Mouse (Mus musculus) thymus, postnatal 14 days (tissue): ENCODE results near the gene Tmem63a.
"Not testable (repeated sequence)": the region's sequence is repeated elsewhere in the genome, so short reads cannot be mapped to it uniquely, and the experiment has no call there.

ENCODE experiments used
- DNase-seq: peaks from one replicate; pipeline ENCODE4 v3.0.0; 2021

The Tmem63a gene

DNA sequence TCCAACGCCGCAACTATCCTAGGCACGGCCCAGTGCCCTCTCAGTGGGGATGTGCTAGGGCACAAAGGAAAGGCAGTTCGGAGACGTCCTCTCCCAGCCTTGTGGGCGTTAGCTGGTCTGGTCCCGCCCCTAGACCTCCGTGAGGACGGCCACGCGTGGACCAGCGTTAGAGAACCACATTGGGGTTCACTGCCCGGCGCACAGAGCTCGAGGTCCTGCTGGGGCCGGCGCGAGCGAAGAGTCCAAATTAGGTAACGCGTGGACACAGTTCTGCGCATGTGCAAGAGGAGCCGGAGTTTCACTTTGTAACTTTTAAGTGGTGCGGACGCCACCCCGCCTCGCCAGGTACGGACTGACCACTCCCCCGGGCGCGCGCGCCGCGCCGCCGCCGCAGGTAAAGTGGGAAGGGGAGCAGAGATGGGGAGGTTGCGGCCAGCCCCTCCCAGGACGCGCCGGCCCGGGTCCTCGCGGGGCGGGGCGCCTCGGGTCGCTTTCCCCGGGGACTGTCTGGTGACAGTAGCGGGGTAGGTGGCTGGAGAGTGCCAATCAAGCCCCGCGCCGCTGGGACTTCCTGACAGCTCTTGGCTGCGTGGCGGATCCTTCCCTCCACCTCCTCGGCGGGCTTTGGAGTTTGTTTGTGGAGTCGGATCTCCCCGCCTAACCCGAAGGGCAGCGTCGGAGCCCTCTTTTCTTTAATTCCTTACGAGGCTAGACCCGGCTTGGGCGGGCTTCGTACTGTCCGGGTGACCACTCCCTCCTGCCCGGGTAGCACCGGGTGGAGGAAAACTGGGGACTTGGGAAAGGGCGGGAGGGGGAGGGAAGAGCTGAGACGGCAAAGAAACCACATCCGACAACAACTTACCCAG, at the start of gene Tmem63a:
TSS of gene Tmem63a (plus strand) at position 179 of the 866 bp plus-strand sequence.
- DNase-seq, result peak; percentile 77

DNA sequence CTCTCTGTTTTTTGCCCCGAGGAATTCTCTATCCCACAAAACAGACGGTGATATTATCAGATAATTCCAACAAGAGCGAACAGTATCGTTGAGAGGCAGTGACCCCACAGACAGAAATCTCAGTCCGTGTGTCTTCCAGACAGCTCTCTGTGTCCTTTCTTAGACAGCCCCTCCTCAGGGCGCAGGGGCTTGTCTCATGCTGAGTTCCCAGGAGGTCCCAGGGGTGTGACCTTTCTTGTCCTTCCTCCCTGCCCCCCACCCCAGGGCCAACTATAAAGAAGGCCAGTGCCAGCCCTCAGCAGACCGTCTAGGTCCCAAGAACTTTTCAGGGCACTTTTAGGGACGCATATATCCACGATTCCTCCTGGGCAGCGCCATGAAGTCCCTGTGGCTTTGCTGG, 49.3 kb upstream of the Tmem63a start, which contains the start of gene Lefty2:
TSS of gene Lefty2 (plus strand) at position 301 of the 400 bp plus-strand sequence.
- DNase-seq, result no peak

DNA sequence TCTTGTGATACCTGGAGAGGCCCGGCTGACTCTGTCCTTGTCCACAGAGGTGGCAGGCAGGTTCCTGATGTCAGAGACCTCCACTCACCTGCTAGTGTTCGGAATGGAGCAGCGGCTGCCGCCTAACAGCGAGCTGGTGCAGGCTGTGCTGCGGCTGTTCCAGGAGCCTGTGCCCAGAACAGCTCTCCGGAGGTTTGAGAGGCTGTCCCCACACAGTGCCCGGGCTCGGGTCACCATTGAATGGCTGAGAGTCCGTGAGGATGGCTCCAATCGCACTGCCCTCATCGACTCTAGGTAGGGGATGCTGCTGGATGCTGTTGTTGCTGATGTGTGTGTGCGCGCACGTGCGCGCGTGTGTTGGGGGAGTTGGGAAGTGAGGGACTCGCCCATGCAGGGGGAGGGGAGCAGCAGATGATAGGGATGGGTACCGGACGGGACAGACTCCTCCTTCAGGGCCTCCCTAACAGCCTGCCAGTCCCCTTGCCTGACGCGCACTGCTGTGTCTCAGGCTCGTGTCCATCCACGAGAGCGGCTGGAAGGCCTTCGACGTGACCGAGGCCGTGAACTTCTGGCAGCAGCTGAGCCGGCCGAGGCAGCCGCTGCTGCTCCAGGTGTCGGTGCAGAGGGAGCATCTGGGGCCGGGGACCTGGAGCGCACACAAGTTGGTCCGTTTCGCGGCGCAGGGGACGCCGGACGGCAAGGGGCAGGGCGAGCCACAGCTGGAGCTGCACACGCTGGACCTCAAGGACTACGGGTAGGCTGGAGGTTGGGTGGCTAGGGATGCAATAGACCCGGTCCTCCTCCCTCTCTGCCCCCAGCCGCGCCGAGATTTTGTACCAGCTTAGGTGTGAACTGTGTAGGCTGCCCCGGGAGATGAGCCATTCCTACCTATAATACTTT, 47.8 kb upstream of the Tmem63a start:
- DNase-seq, result not testable (repeated sequence)

DNA sequence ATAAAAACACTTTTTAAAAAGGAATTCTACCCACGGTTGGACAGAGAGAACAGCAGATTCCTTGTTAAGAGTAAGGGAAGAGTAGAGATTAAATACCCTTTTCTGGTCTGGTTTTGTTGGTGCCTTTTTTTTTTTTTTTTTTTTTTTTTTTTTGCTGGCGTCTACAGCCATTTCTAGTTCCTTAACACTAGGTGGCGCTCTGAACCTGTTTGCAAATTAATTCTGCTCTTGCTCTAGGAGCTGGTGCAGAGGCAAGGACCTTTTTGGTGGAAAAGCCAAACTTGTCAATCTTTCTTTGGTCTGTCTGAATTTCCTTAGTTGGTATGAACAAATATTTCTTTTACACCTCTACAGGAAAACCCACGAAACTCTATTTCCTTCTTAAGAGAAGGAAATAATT, 41.0 kb upstream of the Tmem63a start:
- peak; percentile 52 for DNase-seq

DNA sequence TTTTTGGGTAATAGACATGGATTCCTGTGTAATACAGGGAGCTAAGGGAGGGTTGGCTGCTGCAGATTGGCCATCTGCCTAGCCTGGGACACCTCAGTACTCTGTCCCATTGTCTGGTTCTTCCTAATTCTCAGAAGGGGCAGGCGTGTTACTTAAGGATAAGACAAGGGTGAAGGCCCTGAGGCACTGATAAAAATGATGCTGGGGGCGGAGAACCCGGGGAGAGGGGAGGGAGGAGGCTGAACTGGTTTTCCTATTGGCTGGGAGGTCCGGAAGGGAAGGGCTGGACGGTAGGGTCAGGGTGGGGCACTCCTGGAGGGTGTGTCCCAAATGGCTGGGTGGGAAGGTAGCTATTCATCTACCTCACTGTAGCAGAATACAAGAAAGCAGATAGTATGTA, 39.2 kb upstream of the Tmem63a start:
- DNase-seq, result no peak

DNA sequence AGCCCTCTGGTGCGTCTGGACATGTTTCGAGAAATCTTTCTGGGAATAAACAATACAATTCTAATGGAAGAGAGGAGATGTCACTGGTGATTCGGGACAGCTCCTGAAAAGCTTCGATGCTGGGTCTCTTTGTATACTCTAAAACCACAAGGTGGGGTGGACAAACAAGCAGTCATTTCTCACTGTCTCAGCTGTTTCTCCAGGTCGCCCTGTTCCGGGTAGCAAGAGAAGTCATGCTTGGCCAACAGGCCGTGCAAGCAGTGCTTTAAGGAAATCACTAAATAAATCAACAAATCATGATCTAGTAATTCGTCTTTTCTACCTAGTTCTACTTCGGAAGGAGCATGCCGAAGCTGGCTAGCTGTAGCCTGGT, 38.5 kb upstream of the Tmem63a start:
- no peak for DNase-seq

DNA sequence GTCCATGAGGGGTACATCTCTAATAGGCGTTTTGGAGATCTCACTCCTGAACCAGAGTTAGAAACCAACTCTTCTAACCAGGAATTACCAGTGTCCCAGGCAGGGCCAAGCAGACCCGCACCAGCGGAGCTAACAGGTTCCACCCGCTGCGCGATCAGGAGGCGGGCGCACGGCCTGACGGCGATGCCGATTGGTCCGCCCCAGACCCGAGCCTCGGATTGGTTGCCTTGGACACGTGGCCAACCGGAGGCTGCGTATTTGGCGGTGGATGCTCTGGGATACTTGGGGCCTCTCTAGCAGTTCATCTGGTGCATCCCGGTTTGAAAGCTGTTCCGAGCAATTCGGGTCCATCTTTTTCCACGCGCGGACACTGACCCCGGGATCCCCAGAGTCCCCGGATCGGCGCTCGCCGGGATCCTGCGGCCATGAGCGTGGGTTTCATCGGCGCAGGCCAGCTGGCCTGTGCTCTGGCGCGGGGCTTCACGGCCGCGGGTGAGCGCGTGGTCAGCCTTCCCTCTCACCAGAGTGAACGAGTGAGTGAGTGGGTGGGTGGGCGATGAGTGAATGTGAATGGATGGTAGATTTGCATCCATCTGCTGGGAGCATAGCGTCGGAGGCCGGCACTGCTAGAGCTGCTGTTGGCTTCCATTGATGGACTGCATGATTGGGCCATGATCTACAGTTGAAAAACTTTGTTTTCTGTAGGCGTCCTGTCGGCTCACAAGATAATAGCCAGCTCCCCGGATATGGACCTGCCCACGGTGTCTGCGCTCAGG, 37.9 kb upstream of the Tmem63a start, which contains the start of gene Pycr2:
TSS of gene Pycr2 (plus strand) at position 255 of the 776 bp plus-strand sequence.
- peak; percentile 96 for DNase-seq

DNA sequence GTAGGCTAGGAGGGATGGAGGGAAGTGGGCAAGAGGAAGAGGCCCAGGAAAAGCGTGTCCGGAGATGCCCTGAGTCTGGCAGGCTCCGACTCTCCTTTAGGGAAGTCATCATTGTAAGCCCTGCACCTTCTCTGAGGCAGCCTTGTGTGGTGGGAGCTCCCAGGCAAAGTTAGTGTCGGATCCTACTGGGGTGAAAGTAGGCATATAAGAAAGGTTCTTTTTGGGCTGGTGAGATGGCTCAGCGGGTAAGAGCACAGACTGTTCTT, 37.4 kb upstream of the Tmem63a start:
- no peak for DNase-seq

DNA sequence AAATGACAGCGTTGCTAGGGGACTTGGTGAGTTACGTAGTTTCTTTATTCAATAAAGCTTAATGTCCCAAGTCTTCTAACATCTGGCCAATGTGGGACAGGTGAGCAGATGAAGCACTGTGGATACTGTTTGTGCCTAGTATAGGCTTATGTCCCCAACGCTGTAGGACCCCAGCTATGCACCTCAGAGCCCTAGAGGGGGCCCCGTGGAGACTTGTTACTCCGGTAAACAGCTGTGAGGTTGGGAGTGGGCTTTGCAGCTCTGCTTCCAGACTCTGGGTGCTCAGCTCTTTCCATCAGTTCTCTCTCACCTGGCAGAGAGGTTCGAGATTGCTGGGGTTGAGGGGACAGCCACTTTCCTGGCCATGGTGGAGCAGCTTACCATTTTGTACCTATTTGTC, 36.8 kb upstream of the Tmem63a start:
- DNase-seq, result peak; percentile 59

DNA sequence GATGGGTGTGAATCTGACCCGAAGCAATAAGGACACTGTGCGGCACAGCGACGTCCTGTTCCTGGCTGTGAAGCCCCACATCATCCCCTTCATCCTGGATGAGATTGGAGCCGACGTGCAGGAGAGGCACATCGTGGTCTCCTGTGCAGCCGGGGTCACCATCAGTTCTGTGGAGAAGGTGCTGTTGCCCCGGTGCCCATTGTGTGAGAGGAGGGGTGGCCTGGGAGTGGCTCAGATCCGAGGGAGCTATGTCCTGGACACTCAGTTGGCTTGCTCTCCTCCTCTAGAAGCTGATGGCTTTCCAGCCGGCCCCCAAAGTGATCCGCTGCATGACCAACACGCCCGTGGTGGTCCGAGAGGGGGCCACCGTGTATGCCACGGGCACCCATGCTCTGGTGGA, 36.3 kb upstream of the Tmem63a start:
- DNase-seq, result no peak

DNA sequence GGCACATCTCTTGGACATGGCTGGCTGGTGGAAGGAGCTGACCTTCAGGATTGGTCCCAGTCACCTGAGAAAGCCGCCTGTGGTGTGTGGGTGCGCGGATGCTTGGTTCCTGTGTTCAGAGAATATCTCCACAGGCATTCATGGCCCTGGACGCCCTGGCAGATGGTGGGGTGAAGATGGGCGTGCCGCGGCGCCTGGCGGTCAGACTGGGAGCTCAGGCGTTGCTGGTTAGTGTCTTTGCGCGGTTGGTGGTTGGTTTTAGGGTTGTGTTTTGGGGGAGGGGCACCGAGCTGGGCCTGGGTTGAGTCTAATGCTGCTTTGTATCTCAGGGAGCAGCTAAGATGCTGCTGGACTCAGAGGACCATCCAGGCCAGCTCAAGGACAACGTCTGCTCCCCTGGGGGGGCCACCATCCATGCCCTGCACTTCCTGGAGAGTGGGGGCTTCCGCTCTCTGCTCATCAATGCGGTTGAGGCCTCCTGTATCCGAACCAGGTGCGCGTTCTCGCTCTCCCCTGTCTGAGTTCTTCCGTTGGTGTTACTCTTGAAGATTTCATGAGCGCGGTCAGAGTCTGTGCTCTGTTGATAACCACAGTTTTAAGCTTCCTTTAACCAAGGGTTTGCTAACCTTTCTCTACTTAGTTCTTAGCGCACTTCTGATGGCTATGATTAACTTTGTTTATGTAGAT, 35.5 kb upstream of the Tmem63a start:
- peak; percentile 70 for DNase-seq

DNA sequence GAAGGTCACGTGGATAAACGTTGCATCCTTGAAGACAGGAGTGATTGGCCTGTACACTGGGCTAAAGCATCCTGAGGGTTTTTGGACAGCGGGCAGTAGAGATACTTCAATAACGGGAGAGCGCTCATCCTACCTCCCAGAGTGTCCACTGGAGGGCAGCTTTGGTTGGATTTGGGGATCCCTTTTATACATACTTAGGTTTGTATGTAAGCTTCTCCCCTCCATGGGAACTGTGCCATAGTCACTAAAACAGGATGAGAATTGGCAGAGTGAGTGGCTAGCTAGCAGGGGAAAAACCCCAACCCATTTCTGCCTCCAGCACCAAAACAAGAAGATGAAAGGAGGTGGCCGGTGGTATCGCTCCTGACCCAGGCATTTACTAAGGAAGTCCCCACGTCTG, 31.0 kb upstream of the Tmem63a start:
- no peak for DNase-seq

DNA sequence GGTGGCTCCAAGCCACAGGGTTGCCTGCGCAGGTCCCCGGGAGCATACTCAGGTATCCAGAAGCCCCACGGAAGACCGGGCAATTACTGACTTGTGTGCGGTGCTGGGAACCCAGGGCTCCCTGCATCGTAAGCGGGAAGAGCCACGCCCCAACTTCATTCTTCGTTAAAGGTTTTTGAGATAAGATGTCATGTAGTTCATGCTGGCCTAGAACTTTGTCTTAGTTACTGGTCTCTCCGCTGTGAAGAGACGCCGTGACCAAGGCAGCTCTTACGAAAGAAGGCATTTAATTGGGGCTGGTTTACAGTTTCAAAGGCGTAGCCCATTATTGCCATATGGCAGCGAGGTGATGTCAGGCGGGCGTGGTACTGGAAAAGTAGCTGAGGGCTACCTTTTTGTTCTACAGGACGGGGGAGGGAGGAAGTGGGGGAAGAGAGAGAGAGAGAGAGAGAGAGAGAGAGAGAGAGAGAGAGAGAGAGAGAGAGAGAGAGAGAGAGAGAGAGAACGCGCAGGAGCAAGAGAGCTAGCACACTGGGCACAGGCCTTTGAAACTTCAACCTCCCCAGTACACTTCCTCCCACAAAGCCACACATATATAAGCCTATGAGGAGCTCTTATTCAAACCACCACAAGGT, 30.4 kb upstream of the Tmem63a start:
- DNase-seq, result peak; percentile 54

DNA sequence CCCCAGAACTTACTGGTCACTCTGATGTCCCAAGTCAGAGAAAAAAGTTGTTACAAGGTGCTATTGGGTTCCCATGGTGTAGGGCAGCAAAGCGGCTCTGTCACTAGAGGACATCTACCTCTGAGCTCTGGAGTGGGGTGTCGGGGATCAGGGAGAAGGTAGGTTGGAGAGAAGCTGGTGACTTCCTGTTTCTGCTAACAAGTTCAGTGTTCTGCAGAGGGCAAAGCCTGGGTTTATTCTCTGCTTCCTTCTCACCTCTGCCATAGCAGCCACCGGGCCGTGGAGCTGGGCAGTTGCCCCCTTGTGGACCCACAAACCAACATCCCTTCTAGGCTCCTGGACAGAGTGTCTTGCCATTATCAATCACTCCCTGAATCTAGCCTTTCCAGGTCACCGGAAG, 29.4 kb upstream of the Tmem63a start:
- DNase-seq, result peak; percentile 48

DNA sequence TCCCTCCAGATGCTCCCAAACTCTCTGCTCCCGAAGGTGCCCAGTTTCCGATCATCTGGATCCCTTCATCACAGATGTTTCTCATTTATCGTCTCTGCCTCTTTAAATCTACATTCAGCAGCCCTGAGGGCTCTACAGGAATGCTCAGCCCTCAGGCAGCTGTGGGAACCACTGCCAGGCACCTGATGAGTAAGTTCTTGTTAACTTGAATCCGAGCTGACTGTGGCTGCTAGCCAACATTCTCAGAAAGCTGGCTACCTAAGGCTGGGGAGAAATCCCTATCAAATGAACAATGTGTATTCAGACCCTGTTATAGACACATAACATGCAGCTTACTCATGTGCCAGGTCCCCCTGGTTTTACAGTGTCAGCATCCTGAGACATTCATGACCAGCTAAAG, 28.3 kb upstream of the Tmem63a start:
- no peak for DNase-seq

DNA sequence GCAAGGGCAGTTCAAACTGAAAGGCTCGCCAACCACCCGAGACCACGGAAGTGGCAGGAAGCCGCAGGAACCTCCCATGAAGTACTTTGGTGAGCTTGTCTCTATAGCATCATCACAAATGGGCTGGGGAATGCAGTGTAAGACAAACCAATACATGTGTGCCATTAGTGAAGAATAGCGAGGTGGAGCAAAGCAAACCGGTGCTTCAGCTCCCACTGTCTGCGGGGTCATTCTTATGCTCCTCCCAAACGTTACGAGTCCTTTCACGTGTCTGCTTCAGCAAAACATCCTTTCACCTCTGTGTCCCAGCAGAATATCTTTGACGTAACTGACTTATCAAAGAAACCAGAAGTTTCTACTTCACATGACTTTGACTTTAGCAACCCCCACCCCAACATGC, 25.7 kb upstream of the Tmem63a start:
- no peak for DNase-seq

DNA sequence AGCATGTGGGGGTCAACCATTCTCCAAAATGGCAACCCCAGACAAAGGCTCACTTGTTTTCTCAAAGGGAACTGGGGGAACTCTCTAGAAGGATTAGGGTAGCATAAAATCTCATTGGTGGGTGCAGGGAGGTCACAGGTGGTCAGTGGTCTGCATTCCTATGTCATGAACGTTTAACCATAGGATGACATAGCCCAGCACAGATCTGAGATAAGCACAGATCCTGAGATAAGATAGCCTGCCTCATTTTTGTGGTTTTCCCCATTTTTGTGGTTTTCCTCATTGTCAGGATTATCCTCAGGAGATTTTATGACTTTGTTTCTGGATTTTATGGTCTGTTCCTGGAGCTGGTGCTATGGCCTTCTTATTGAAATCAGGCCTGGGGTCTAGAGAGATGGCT, 25.1 kb upstream of the Tmem63a start:
- DNase-seq, result no peak

DNA sequence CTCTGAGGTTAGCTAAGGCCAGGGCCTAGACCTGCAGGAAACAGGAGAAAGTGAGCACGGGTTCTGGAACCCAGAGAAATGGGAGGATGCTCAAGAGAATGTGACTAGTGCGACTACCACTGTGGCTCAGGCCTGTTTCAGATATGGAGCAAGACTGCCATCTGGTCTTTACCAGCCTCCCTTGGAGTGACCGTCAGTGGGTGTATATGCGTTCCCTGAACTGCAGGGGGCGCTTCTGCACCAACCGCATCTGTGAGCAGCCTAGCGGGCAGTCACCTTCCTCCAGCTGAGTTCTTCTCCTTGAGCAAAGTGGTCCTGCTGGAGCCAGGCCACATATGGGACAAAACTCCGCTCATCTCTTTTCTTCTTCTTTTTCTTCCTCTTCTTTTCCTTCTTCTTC, 22.5 kb upstream of the Tmem63a start:
- peak; percentile 38 for DNase-seq

DNA sequence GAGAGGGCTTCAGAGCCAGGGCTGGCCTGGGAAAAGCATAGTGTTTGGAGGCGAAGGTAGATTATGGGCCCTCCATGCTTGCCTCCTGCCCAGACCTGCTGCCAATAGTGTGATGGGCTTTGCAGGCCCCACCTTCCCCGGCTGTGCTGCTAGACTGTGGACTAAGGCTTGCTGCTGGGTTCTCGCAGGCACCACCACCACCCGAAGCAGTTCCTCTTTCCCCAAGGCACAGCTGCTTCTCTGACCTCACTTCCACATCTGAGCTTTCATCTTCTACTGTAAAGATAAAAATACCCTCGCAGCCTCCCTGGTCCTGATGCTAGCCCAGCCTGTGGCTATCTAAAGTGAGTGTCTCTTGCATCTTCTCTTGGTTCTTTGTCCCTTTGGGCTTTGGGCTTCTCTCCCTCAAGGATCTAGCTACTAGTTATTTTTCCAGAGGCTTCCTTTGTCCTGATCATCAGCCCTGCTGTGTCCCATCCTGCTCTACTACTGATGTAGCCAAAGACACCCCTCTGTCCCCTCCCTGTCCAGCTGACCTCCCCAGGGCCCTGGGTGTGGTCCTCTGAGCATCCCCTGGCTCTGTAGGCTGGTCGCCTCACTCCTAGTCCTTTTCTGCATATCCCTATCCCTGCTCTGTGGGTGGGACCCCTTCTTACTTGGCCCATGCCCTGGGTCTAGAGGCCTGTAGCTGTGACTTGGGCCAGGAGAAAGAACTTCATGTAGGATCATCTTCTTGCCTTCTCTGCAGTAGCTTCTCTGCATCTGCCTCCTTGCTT, 19.7 kb upstream of the Tmem63a start:
- peak; percentile 52 for DNase-seq

DNA sequence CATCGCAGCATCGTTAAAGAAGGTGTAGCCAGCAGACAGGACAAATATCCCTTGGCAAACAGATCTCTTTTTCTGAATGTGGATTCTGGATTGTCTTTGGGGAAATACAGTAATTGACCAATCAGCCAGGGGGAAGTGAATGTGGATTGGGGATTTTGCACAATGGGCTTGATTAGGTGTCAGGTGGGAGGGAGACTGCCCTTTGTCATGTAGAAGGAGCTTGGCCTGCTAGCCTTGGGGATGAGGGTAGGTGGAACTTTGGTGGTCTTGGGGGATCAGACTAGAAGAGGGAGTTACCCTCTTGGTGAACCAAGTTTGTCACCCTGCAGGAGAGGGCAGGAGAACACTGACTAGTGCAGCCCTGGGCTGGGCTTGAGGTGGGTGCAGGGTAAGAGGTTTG, 17.4 kb upstream of the Tmem63a start:
- no peak for DNase-seq

DNA sequence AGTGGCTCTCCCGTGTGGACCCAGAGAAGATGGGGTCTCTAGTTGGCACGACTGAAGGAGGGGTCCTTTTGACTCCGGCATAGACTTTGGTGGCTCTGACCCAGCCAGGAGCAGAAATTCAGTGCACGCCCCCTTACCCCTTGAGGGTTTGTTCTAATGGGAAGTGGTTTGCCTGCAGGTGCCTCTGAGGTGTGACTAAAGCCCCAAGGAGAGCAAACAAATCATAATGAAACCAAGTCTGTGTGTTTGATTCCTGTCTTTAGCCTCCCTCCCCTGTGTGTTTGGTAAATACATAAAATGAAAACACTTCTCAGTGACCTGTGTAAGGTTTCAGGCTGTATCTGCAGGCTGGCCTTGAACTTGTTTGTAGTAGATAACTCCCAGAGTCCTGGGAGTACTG, 15.9 kb upstream of the Tmem63a start:
- no peak for DNase-seq
